Mouse (Mus musculus) bone marrow macrophage, adult 2 months (primary cell): ENCODE measurements around the gene Ptch1. TPM values are rescaled to one million over a fixed set of nuclear protein-coding genes. Genes with fewer than 3 reads are reported as not detected.

Source experiments
- H3K27ac ChIP-seq: 2 replicates; pipeline ENCODE4 v1.5.1; 2012; ENCODE audit warnings: low read depth, low read length; ENCODE audit not compliant: insufficient read depth
- H3K4me1 ChIP-seq: 2 replicates; pipeline ENCODE4 v1.6.1; 2012; ENCODE audit warnings: low read length; ENCODE audit not compliant: control insufficient read depth, insufficient read depth
- H3K4me3 ChIP-seq: 2 replicates; pipeline ENCODE4 v1.5.1; 2012; ENCODE audit warnings: mild to moderate bottlenecking, low read length, moderate library complexity; ENCODE audit not compliant: insufficient read depth
- CTCF ChIP-seq: IDR thresholded peaks from 2 replicates; pipeline ENCODE4 v1.5.1; 2012; ENCODE audit warnings: low read depth, mild to moderate bottlenecking, low read length, moderate library complexity
- POLR2A ChIP-seq: IDR thresholded peaks from 2 replicates; pipeline ENCODE4 v1.6.1; 2012; ENCODE audit warnings: mild to moderate bottlenecking, low read depth, low read length, borderline replicate concordance
- polyA plus RNA-seq: library from polyadenylated mRNA; stranded (reverse); fragments of >200 nt; gene quantifications from 2 replicates; pipeline ENCODE4 v1.2.4, GENCODE M21; 2012; ENCODE audit not compliant: missing spikeins, insufficient read depth, insufficient read length

Gene Ptch1
- polyA plus RNA-seq, 1 experiment: 2.5 TPM

DNA sequence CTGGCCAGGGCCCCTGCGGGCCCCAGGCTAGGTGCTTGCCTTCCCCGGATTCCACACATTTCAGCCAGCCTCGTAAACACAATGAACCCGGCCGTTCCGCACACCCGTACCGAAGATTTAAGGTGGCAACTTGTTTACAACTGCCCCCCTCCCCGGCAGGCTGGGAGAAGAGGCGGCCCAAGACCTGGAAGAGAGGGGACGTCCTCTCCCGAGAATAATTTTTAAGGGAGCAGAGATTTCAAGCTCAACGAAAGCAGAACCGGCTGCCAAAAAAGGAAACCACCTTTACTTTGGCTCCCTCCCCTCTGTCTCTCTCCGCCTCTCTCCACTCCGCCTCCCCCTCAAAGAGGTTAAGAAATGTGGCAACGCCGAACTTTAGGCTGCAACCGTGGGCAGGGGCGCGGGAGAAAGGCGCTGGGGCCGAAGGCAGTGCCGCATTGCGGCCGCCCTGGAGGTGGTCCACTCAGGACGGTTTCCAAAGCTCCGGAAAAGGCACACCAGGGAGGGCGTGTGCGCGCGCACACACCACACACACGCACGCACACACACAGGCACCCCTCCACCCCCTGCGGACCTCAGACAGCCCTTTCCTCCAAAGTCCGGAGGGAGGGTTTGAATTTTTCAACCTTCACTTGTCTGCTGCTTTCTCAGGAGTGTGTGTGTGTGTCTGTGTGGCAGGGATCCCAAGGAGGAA lies 8.6 kb downstream of the Ptch1 start:
- peak overlapping the region; percentile 78 for H3K4me3 ChIP-seq
- no peak for TF ChIP-seq CTCF
- no peak for TF ChIP-seq POLR2A
- peaks cover 6% of the 10 kb centered on the region; the same call in 1 of the 2 replicates for H3K4me1 ChIP-seq
- peak overlapping the region; percentile 65 for H3K27ac ChIP-seq

DNA sequence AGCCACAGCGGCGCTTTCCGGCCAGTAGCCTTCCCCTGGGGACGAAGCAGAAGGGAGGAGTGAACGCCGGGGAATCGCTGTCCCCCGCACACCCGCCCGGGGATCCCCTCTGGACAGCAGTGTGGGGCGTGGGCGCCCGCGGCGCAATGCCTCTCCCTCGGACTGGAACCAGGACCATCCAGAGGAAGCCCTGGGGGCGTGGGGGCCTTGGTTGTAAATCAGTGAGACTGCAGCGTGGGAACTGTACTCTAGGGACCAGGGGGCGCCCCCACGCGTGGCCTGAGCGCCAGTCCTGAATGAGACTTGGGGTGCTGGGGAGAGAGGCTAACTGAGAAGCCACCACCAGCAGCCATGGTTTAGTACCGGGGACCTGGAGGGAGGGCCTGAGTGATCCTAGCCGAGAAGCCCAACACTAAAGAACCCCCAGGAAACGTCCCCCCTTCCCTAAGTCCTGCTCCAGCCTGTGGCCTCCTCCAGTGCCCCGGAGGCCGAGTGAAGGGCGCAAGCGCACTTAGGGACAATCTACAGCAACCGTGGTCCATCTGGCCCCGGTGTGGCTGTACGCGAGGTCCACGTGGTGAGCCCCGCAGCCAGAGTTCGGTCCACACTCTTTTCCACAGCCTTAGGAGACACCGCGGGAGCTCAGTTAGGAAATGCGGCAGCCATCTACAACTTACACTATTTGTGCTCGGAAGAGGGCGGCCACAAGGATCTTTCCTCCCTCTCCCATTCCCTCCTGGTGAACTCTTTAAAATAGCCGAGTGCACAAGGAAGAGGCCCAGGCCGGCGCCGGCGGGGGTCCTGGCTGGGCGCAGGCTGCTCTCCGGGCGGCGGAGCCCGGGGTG lies 9.4 kb downstream of the Ptch1 start:
- TF ChIP-seq POLR2A (no peak), CTCF (no peak)
- Histone ChIP-seq H3K4me1 (peaks cover 6% of the 10 kb centered on the region; the same call in 1 of the 2 replicates), H3K4me3 (peak overlapping the region; percentile 78), H3K27ac (peak overlapping the region; percentile 65)

DNA sequence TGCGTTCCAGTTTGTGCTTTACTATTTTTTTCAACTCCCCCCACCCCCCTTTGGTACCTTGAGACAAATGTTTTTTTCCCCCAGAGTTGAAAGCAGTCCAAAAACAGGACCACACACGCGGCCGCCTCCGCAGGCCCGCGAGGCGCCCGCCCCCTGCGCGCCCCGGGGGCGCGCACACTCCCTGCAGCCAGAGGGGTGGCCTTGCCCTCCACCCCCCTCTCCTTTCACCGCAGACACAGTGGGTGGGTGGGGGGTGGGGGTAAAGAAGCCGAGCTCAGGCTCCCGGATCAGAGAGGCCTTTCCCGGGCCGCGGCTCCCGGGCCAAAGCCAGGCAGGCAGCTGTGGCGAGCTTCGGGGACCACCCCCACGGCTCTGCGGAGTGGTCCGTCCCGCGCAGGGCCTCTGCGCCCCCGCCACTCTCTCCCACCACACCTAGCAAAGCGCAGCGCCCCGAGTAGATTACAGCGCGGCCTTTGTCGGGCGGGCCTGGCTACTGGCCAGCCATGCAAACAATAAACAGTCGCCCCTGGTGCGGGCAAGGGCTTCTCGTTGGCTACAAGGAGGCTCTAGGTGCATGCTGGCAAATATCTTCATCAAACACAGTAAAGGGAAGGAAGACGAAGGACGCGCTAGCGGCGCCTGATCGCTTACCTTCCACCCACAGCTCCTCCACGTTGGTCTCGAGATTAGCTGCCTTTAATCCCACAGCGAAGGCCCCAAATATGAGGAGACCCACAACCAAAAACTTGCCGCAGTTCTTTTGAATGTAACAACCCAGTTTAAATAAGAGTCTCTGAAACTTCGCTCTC lies 10.2 kb downstream of the Ptch1 start:
- TF ChIP-seq CTCF (no peak), POLR2A (no peak)
- peak overlapping the region; percentile 65 for H3K27ac ChIP-seq
- H3K4me3 ChIP-seq: peak overlapping the region; percentile 78
- H3K4me1 ChIP-seq: peaks cover 6% of the 10 kb centered on the region; the same call in 1 of the 2 replicates

DNA sequence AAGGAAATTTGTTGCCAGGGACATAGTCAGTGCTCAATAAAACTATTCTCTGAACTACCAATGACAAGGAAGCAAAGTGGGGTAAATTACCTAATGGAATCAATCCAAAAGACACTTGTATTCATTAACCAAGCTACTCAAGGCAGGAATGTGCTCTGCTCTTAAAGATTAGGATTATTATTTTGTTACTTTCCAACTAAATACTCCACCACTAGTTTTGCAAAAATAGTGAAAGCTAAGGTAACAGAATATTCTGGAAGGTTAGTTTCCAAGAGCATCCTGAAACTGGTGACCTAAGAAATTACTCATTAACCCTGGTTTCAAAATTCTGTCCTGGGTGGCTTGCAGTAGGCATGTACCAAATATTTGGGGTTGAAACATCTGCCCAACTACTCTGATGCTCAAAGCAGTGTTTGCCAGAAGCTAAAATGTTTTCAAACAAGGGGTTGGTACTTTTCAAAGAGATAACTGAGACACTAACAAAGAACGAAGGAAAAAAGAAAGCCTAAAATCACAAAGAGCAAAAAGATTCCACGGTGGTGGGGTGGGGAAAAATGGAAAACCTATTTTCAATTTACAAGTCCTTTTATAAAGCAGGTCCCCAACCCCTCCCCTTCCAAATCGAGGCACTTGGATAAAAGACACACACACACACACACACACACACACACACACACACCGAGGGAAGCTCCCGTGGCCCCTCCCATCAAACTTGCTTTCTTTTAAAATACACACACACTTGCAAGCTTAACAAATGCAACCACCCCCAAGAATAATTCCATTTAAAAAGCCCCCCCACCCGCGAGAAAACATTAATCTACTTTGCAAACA lies 11.0 kb downstream of the Ptch1 start:
- H3K4me1 ChIP-seq: peaks cover 6% of the 10 kb centered on the region; the same call in 1 of the 2 replicates
- peak overlapping the region; percentile 78 for H3K4me3 ChIP-seq
- no peak overlapping the region for H3K27ac ChIP-seq
- TF ChIP-seq POLR2A (no peak), CTCF (no peak)

DNA sequence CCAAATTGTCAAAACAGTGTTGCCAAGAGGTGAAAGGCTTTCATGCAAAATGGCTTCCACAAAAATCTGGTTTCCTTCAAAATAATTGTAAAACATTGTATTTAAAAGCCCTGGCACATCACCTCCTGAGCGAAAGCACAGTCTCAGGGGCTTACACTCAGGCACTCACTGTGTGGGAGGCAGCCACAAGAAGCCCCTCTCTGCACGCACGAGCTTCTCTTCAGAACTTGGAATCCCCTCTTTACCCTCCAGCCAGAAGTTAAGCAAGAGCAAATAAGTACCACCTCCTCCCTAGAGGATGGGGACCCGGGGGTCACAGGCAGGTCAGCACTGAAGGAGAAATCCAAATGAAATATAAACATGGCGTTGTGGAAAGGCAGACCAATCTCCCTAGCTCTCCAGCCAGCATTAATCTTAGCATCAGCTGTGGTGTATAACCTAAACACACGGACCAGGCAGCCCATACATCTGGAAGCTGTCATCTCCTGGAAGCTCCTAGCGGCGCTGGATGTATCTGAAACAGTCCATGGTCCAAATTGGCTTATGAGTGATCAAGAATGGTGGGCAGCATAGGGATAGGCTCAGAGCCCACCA lies 15.0 kb downstream of the Ptch1 start:
- Histone ChIP-seq H3K27ac (no peak overlapping the region), H3K4me1 (peaks cover 18% of the 10 kb centered on the region)
- TF ChIP-seq POLR2A (no peak), CTCF (no peak)

DNA sequence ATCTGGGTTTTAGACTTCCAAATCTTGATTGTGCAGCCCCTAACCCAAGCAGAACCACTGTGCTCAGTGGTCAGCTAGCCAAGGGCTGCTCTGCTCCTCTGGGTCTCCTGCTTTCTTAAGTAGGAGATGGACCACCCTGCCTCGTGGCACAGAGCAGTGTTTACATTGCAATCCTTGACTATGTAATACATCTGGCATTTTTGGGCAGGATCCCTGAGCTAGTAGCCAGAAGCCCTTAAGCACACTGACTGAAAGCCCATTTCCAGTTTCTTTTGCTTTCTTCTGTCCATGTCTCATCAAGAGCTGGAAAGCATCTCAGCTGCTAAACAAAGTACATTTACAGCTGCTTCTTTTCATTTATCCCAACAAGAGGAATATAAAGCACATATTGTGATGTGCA lies 17.0 kb downstream of the Ptch1 start:
- Histone ChIP-seq H3K27ac (no peak overlapping the region), H3K4me3 (no peak overlapping the region), H3K4me1 (peaks cover 19% of the 10 kb centered on the region)
- no peak for TF ChIP-seq POLR2A
- no peak for TF ChIP-seq CTCF

More for the DNA sequence above, 15.0 kb downstream of the Ptch1 start:
- no peak overlapping the region for H3K4me3 ChIP-seq

DNA sequence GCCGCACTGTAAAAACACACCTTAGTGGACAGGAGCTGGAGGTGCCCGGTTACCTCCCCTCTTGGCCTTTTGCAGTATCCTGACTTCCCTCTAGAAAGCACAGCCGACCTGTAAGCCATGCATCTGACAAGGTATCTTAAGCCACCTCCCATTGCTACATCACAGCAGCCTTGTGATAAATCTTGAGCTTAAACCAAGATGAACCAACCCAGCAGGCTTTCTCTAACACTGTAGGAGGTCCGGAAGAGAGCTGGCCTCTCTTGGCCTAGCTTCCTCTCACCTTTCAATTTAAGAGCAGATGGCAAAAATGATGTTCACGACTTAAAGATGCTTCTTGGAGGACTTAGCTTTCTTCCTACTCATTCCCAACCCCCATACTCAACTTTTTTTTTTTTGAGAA lies 17.5 kb downstream of the Ptch1 start:
- Histone ChIP-seq H3K4me3 (no peak overlapping the region), H3K4me1 (peaks cover 18% of the 10 kb centered on the region), H3K27ac (no peak overlapping the region)
- TF ChIP-seq POLR2A (no peak), CTCF (no peak)

DNA sequence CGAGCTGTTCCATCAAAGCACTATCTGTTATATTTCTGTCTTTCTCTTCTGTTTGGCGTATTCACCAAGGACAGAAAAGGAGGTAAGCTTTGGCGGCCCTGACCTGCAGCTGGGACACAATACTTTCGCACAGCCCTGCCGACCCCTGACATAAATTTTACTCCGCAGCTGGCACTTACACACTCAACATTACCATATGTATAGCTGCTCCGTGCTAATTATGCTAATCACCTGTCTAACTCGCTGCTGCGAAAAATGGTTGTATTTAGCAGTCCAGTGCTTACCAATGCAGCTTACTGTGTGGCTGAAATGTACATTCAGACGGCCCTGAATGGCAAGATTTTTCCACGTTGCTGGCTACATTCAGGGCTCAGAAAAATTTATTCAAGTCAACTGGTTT lies 18.8 kb downstream of the Ptch1 start:
- TF ChIP-seq CTCF: no peak
- no peak for TF ChIP-seq POLR2A
- Histone ChIP-seq H3K27ac (no peak overlapping the region), H3K4me3 (no peak overlapping the region), H3K4me1 (peaks cover 16% of the 10 kb centered on the region)
